Mouse (Mus musculus) erythroblast, embryonic 14.5 days (primary cell): ENCODE measurements around the gene Arhgap44.

Experiments
- GATA1 ChIP-seq: IDR thresholded peaks from 2 replicates; pipeline ENCODE4 v1.6.1; 2012; ENCODE audit warnings: low read length, inconsistent platforms, mixed read lengths
- TAL1 ChIP-seq: IDR thresholded peaks from 3 replicates; pipeline ENCODE4 v1.6.1; 2012; ENCODE audit warnings: low read length, inconsistent platforms, mixed read lengths

GRCm38 (mm10) chr11:64979489-64979845 is 183.3 kb downstream of the Arhgap44 start:
- TF ChIP-seq GATA1 (no peak), TAL1 (no peak)
